Mouse (Mus musculus) c-Kit-positive CD71-positive TER-119-positive erythroid progenitor cells, embryonic 14.5 days (primary cell): Measurements from ENCODE around the gene Tepp.

Experiments
- DNase-seq: peaks from one replicate; pipeline ENCODE4 v3.0.0-alpha.2; 2013; ENCODE audit warnings: low spot score

Tepp gene

DNA sequence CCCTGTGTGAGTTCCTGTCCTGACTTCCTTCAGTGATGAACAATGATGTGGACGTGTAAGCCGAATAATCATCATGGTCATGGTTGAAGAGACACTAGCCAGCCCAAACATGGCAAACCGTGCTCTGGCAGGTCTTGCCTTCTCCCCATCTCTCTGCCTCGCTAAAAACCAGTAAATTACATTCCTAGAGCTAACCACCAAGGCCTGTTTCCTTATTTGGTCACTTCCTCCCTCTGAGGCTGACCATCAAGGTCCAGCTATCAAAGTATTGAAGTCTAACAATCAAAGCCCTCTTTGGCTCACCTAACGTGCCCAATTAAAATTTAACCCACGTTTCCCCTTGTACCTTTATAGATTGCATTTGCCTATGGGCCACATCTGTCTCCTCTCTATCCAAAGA, 51.9 kb downstream of the Tepp start:
- DNase-seq, result no peak

DNA sequence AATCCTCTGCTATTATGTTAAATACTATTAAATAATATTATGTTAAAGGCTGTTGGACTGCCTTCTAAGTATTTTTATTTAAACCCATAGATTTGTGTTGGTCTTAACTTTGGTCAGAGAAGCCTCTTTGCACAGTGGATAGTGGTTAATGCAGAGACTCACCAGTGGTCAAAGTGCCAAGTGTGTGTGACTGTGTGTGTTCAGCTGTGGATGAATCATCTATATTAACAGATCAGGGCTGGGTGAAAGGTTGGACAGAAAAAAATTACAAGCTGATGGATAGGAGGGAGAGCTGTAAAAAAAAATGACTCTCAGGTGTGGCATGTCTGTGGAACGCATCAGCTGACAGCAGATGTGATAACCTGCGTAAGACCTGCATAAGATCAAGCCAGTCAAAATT, 53.5 kb downstream of the Tepp start:
- DNase-seq, result no peak

DNA sequence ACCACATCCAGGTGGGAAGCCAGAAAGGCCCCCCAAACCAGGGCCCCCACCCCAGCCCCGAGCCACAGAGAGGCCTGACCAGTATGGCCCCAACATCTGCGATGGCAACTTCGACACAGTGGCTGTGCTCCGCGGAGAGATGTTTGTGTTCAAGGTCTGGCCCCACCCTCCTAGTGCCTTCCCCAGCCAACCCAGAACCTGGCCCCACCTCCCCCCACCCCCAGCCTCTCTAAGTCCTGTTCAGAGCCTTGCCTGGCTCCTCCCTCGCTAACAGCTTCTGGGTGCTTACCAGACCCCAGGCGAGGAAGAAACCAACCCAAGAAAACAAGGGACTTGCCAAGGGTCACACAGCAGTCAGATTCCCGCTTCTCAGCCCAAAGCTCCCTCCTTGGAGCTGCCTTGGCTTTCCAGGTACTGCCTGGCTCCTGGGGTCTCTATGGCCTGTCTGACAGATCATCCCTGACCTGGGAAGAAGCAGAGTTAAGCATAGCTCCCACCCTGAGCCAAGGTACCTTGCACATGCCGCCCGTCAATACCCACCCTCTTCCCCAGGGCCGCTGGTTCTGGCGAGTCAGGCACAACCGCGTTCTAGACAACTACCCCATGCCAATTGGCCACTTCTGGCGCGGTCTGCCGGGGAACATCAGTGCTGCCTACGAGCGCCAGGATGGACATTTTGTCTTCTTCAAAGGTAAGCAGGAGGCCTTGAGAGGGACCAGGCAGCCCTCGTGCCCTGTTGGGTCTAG, 59.4 kb downstream of the Tepp start:
- DNase-seq, result no peak

DNA sequence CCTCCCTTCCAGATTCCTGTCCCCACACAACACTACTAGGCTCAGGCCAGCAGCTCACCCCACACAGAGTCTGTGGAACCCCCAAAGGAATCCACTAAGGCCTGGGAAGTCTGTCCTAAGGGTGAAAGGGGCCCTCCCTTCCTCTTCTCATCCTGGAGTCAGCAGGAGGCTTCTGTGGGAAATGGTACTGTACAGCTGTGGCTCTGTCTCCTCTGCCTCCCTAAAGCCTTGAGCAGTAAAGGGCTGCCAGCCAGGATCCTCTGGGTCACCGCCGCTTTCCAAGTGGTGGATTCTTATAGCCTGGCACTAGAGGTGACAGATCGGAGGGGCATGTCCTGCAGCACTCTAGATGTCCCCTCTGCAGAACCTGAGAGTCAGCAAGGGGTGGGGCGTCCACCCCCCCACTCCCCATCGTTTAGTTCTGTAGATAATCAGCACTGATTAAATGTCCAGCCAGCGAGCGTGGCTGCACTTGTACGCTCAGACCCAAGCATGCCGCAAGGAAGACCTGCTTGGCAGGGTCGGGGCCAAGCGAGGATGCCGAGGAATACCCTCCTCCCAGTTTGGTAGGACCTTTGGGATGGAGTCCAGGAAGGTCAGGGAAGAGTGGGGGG, 63.1 kb downstream of the Tepp start:
- DNase-seq, result no peak

DNA sequence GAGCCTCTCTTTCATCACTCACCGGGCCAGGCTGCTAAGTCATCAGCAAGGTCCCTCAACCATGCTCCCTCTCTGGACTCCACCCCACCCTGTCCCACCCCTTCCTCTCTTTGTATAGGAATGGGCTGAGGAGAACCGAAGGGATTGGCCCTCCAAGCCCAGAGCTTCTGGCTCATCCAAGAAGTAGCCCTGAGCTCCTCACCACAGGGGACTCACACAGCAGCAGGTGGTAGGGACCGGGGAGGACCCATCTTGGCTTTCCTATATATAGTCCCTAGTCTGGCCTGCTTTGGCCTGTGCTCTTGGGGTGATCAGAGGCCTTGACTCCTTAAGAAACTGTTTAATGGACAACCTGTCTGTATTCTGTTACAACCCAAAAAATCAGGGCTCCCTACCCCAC, 64.1 kb downstream of the Tepp start:
- DNase-seq, result no peak

DNA sequence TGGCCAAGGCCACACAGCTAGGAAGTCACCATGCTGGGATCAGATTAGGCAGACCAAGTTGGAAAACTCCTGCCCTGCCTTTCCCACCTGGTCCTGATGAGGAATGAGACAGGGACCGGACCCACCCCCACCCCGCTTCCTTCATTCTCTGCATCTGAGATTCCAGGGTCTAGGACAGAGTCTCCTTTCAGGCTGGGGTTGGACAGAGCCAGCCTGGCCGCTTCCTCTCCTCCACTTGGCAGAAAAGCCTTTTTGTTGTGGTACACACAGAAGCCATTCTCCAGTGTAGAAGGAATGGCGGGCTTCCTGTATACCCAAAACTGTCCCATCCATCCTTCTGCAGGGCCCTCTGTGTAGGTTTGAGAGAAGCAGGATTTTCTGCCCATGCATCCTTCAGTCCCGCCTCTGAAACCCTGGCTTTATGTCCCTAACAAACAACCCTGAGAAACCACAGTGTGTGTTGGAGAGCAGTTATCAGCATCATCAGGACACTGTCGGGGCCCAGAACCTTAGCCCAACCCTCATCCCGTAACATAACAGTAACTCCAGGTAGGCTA, 65.1 kb downstream of the Tepp start:
- no peak for DNase-seq
